Mouse (Mus musculus) lung, adult 2 months (tissue): Measurements from ENCODE around the gene Exosc1.
"Not testable (repeated sequence)": the region's sequence is repeated elsewhere in the genome, so short reads cannot be mapped to it uniquely, and the experiment has no call there.

Source experiments
- CTCF ChIP-seq: fragments of 200-500 bp; IDR thresholded peaks from 2 replicates; pipeline ENCODE4 v1.5.1; 2011; ENCODE audit warnings: mild to moderate bottlenecking, low read length, control low read depth; ENCODE audit not compliant: insufficient read depth
- POLR2A ChIP-seq: fragments of 200-500 bp; IDR thresholded peaks from 2 replicates; pipeline ENCODE4 v1.6.1; 2011; ENCODE audit warnings: low read depth, mild to moderate bottlenecking, control low read depth, low read length, borderline replicate concordance; ENCODE audit errors: extremely low read depth

DNA sequence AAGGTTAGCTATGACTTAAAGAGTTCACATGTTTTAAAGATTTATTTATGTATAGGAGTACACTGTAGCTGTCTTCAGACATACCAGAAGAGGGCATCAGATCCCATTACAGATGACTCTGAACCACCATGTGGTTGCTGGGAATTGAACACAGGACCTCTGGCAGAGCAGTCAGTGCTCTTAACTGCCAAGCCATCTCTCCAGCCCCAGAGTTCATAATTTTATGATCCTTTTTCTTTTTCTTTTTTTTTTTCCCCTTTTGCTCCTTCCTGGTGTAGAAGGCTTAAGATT is 18.7 kb downstream of the Exosc1 start:
- TF ChIP-seq POLR2A, CTCF: not testable (repeated sequence)
